Mouse (Mus musculus): ENCODE data around the gene Als2cl. TPM values are rescaled to one million over a fixed set of nuclear protein-coding genes. Genes with fewer than 3 reads are reported as not detected.

Als2cl gene
- polyA plus RNA-seq, 1 experiment from 2014 or later = 6.1 TPM

DNA sequence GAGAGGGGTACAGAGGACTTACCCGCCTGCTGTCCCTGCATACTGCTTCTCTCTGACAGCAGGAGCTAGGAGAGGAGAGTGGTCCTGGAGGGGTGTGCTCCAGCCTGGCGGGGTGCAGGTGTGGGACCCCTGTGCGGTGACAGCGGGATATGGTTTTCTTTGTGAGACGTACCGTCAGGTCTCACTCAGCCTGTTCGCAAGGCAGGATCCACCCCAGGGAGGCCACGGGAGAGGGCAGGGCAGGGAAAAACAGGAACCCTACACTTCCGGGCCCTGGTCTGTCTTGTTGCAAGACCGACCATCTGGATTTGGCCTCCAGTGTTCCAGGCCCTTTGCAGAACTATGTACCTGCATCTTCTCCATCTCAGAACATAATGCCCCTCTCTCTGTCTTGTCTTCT, 13.8 kb downstream of the Als2cl start:
- Histone ChIP-seq H3K27me3 (ENCODE audit: control insufficient read depth, insufficient read depth, low read length) (no peaks in the 10 kb centered on the region), H3K36me3 (ENCODE audit: control insufficient read depth, insufficient read depth, low read length) (0 out of 2 replicates have a peak, but pooled peaks cover 2% of the 10 kb centered on the region), H3K4me1 (replicated peaks; ENCODE audit: control insufficient read depth, insufficient read depth) (no peaks in the 10 kb centered on the region), H3K4me3 (ENCODE audit: low read depth, low read length) (no peak overlapping the region), H3K9ac (ENCODE audit: low read length) (no peak overlapping the region), H3K27ac (replicated peaks) (no peak overlapping the region), H3K9me3 (ENCODE audit: control insufficient read depth, low read length) (no peaks in the 10 kb centered on the region), H3K4me2 (replicated peaks; ENCODE audit: low read depth) (no peak overlapping the region)
- no peak for TF ChIP-seq CTCF (IDR thresholded peaks at IDR 0.05; ENCODE audit: low read depth)
- no peak for TF ChIP-seq EP300 (optimal IDR thresholded peaks at IDR 0.05)
- 69% methylated on average over 10 of the region's 10 CpGs for WGBS
- ATAC-seq (ENCODE audit: low FRiP score, low TSS enrichment) = no peak
- DNase-seq (ENCODE audit: low spot score) = no peak

DNA sequence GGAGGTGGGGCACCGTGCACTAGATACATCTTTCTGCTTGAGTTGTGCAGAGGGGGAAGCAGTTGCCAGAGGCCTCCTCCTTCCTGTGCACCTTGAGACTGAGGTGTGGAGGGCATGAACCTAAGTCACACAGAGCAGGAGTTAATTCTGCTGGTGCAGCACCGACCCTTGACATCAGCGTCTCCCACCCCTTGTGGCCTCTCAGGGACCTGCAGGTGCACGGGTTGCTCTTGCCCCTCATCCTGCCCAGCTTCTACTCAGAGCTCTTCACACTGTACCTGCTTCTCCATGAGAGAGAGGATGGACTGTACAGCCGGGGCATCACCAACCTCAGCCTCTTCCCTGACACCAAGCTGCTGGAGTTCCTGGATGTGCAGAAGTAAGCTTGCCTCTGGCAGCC, 15.8 kb downstream of the Als2cl start:
- H3K36me3 ChIP-seq (ENCODE audit: control insufficient read depth, insufficient read depth, low read length) = 0 out of 2 replicates have a peak, but pooled peaks cover 2% of the 10 kb centered on the region
- no peak overlapping the region for H3K9ac ChIP-seq (ENCODE audit: low read length)
- no peaks in the 10 kb centered on the region for H3K9me3 ChIP-seq (ENCODE audit: control insufficient read depth, low read length)
- no peak overlapping the region for H3K4me3 ChIP-seq (ENCODE audit: low read depth, low read length)
- no peaks in the 10 kb centered on the region for H3K4me1 ChIP-seq (replicated peaks; ENCODE audit: control insufficient read depth, insufficient read depth)
- WGBS = 54% methylated on average over 5 of the region's 5 CpGs
- no peak overlapping the region for H3K27ac ChIP-seq (replicated peaks)
- no peak overlapping the region for H3K4me2 ChIP-seq (replicated peaks; ENCODE audit: low read depth)
- ATAC-seq (ENCODE audit: low FRiP score, low TSS enrichment) (no peak), DNase-seq (ENCODE audit: low spot score) (no peak)
- no peaks in the 10 kb centered on the region for H3K27me3 ChIP-seq (ENCODE audit: control insufficient read depth, insufficient read depth, low read length)
- TF ChIP-seq EP300 (optimal IDR thresholded peaks at IDR 0.05) (no peak), CTCF (IDR thresholded peaks at IDR 0.05; ENCODE audit: low read depth) (no peak; the same call in 1 of the 2 replicates)

DNA sequence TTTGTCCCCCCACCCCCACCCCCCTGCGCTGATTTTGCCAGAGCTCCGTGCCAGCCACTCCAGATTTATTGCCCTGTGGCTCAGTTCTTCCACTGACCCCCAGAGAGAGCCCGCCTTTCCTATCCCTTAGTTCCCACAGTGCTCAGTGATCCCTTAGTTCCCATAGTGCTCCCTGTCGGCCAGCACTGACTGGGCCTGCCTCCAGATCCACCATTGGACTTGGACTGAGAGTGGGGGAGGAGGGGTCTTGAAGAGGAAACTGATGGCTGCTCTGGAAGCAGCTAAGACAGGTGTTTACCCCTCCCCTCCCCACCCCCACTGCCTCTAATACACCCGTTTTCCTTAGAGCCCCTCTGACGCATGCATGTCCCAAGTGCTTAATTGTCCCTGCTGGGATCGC, 16.3 kb downstream of the Als2cl start:
- WGBS = 27% methylated on average over 7 of the region's 7 CpGs
- Histone ChIP-seq H3K27ac (replicated peaks) (no peak overlapping the region), H3K9me3 (ENCODE audit: control insufficient read depth, low read length) (no peaks in the 10 kb centered on the region), H3K4me2 (replicated peaks; ENCODE audit: low read depth) (no peak overlapping the region), H3K36me3 (ENCODE audit: control insufficient read depth, insufficient read depth, low read length) (0 out of 2 replicates have a peak, but pooled peaks cover 2% of the 10 kb centered on the region), H3K4me1 (replicated peaks; ENCODE audit: control insufficient read depth, insufficient read depth) (no peaks in the 10 kb centered on the region), H3K9ac (ENCODE audit: low read length) (no peak overlapping the region), H3K27me3 (ENCODE audit: control insufficient read depth, insufficient read depth, low read length) (no peaks in the 10 kb centered on the region), H3K4me3 (ENCODE audit: low read depth, low read length) (no peak overlapping the region)
- TF ChIP-seq EP300 (optimal IDR thresholded peaks at IDR 0.05) (no peak), CTCF (IDR thresholded peaks at IDR 0.05; ENCODE audit: low read depth) (no peak)
- no peak for DNase-seq (ENCODE audit: low spot score)
- ATAC-seq (ENCODE audit: low FRiP score, low TSS enrichment) = no peak

DNA sequence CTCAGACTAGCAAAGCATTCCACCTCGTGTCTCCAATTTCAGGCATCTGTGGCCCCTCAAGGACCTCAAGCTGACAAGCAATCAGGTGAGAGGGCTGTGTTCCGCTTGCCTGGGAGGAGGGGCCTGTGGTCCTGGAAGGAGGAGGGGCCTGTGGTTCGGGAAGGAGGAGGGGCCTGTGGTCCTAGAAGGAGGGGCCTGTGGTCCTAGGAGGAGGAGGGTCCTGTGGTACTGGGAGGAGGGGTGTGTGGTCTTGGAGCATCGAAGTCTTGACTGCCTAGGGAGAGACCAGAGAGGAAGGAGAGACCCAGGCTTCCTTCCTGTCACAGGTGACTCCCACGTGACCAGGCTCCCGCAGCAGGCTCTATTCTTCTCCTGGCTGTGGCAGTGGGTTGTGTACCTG, 16.9 kb downstream of the Als2cl start:
- Histone ChIP-seq H3K36me3 (ENCODE audit: control insufficient read depth, insufficient read depth, low read length) (0 out of 2 replicates have a peak, but pooled peaks cover 2% of the 10 kb centered on the region), H3K27ac (replicated peaks) (no peak overlapping the region), H3K9ac (ENCODE audit: low read length) (no peak overlapping the region), H3K4me3 (ENCODE audit: low read depth, low read length) (no peak overlapping the region), H3K4me2 (replicated peaks; ENCODE audit: low read depth) (no peak overlapping the region), H3K4me1 (replicated peaks; ENCODE audit: control insufficient read depth, insufficient read depth) (no peaks in the 10 kb centered on the region), H3K27me3 (ENCODE audit: control insufficient read depth, insufficient read depth, low read length) (no peaks in the 10 kb centered on the region), H3K9me3 (ENCODE audit: control insufficient read depth, low read length) (no peaks in the 10 kb centered on the region)
- TF ChIP-seq EP300 (optimal IDR thresholded peaks at IDR 0.05) (no peak), CTCF (IDR thresholded peaks at IDR 0.05; ENCODE audit: low read depth) (no peak)
- no peak for ATAC-seq (ENCODE audit: low FRiP score, low TSS enrichment)
- 30% methylated on average over 6 of the region's 6 CpGs for WGBS
- no peak for DNase-seq (ENCODE audit: low spot score)

DNA sequence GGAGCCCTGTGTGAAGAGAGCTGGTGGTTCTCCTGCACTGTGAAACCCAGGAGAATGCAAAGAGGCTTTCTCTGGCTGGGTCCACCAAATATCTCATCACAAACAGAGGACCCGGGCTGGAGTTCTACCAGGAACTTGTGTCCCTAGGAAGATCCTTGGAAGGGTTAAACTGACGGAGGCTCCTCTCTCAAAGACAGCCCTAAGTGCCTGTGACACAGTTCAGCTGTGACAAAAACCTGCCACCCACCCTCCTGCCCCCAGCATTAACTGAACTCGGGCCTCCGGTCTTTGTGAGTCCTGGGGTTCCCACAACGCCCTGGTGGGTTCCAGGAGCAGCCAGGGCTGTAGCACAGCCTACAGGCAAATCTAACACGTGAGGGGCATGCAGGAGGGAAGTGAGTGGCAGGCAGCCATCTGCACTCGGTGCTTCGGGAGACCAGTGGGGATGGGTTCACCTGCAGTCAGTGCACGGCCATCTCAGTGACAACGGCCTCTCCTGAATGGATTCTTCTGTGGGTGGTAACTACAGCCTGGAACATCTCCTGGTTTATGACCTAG, 19.9 kb downstream of the Als2cl start:
- WGBS = 52% methylated on average over 10 of the region's 10 CpGs

DNA sequence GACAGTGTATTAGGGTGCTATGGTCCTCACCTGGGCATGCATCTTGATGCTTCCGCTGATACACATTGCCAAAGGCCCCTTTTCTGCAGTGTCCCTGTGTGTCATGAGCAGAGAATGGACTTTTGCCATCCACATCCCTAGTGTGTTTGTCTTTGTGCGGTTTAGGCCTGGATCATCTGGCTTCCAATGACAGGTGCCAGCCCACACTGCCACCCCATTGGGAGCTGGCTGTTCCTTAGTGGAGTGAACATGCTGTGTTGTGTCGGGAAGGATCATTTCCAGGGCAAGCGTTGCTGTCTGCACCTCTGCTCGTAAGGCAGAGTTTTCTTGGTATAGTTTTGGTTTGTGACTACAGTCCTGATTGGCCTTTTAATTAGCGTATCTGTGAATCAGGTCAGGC, 21.5 kb downstream of the Als2cl start:
- 89% methylated on average over 6 of the region's 6 CpGs for WGBS

More for the DNA sequence above, 19.9 kb downstream of the Als2cl start:
- Histone ChIP-seq H3K9ac (ENCODE audit: low read length) (no peak overlapping the region), H3K4me3 (ENCODE audit: low read depth, low read length) (no peak overlapping the region), H3K4me1 (replicated peaks; ENCODE audit: control insufficient read depth, insufficient read depth) (no peaks in the 10 kb centered on the region), H3K27ac (replicated peaks) (no peak overlapping the region), H3K27me3 (ENCODE audit: control insufficient read depth, insufficient read depth, low read length) (no peaks in the 10 kb centered on the region), H3K9me3 (ENCODE audit: control insufficient read depth, low read length) (no peaks in the 10 kb centered on the region), H3K4me2 (replicated peaks; ENCODE audit: low read depth) (no peak overlapping the region), H3K36me3 (ENCODE audit: control insufficient read depth, insufficient read depth, low read length) (no peaks in the 10 kb centered on the region)
- TF ChIP-seq EP300 (optimal IDR thresholded peaks at IDR 0.05) (no peak), CTCF (IDR thresholded peaks at IDR 0.05; ENCODE audit: low read depth) (no peak)
- DNase-seq (ENCODE audit: low spot score) (no peak), ATAC-seq (ENCODE audit: low FRiP score, low TSS enrichment) (no peak)

More for the DNA sequence above, 21.5 kb downstream of the Als2cl start:
- Histone ChIP-seq H3K4me1 (replicated peaks; ENCODE audit: control insufficient read depth, insufficient read depth) (no peaks in the 10 kb centered on the region), H3K27me3 (ENCODE audit: control insufficient read depth, insufficient read depth, low read length) (no peaks in the 10 kb centered on the region), H3K36me3 (ENCODE audit: control insufficient read depth, insufficient read depth, low read length) (no peaks in the 10 kb centered on the region), H3K4me3 (ENCODE audit: low read depth, low read length) (no peak overlapping the region), H3K9me3 (ENCODE audit: control insufficient read depth, low read length) (no peaks in the 10 kb centered on the region), H3K9ac (ENCODE audit: low read length) (no peak overlapping the region), H3K4me2 (replicated peaks; ENCODE audit: low read depth) (no peak overlapping the region), H3K27ac (replicated peaks) (no peak overlapping the region)
- no peak for ATAC-seq (ENCODE audit: low FRiP score, low TSS enrichment)
- TF ChIP-seq EP300 (optimal IDR thresholded peaks at IDR 0.05) (no peak), CTCF (IDR thresholded peaks at IDR 0.05; ENCODE audit: low read depth) (no peak)
- DNase-seq (ENCODE audit: low spot score) = no peak

All from stomach, postnatal 0 days (tissue).